Mouse (Mus musculus): ENCODE measurements around the gene Slco3a1.

Gene Slco3a1

GRCm38 (mm10) chr7:74525586-74525985 is 29.0 kb downstream of the Slco3a1 start:
- H3K9me3 ChIP-seq (ENCODE audit: low read length): peaks cover 5% of the 10 kb centered on the region; the same call in 1 of the 2 replicates
- no peak for TF ChIP-seq NANOG (IDR thresholded peaks at IDR 0.05; ENCODE audit: borderline replicate concordance, low read length)
- TF ChIP-seq POU5F1 (IDR thresholded peaks at IDR 0.05; ENCODE audit: borderline replicate concordance, low read length): no peak
- TF ChIP-seq CTCF (conservative IDR thresholded peaks at IDR 0.05; ENCODE audit: low read length): no peak
- no peaks in the 10 kb centered on the region for H3K4me1 ChIP-seq (replicated peaks; ENCODE audit: low read depth, low read length)
- H3K27me3 ChIP-seq (ENCODE audit: insufficient read depth, low read length): no peaks in the 10 kb centered on the region
- H3K36me3 ChIP-seq (ENCODE audit: insufficient read depth, low read length): no peaks in the 10 kb centered on the region
- H3K4me3 ChIP-seq (replicated peaks; ENCODE audit: low read length): no peak overlapping the region

GRCm38 (mm10) chr7:74524188-74524971 is 30.2 kb downstream of the Slco3a1 start:
- H3K9me3 ChIP-seq (ENCODE audit: low read length): peaks cover 5% of the 10 kb centered on the region; the same call in 1 of the 2 replicates
- H3K4me3 ChIP-seq (replicated peaks; ENCODE audit: low read length): no peak overlapping the region
- no peaks in the 10 kb centered on the region for H3K4me1 ChIP-seq (replicated peaks; ENCODE audit: low read depth, low read length)
- H3K36me3 ChIP-seq (ENCODE audit: insufficient read depth, low read length): no peaks in the 10 kb centered on the region
- no peaks in the 10 kb centered on the region for H3K27me3 ChIP-seq (ENCODE audit: insufficient read depth, low read length)
- no peak for TF ChIP-seq NANOG (IDR thresholded peaks at IDR 0.05; ENCODE audit: borderline replicate concordance, low read length)
- TF ChIP-seq CTCF (conservative IDR thresholded peaks at IDR 0.05; ENCODE audit: low read length): no peak
- no peak for TF ChIP-seq POU5F1 (IDR thresholded peaks at IDR 0.05; ENCODE audit: borderline replicate concordance, low read length)

GRCm38 (mm10) chr7:74523086-74523485 is 31.5 kb downstream of the Slco3a1 start:
- Histone ChIP-seq H3K4me3 (replicated peaks; ENCODE audit: low read length) (no peak overlapping the region), H3K4me1 (replicated peaks; ENCODE audit: low read depth, low read length) (no peaks in the 10 kb centered on the region), H3K36me3 (ENCODE audit: insufficient read depth, low read length) (no peaks in the 10 kb centered on the region), H3K9me3 (ENCODE audit: low read length) (peaks cover 5% of the 10 kb centered on the region; the same call in 1 of the 2 replicates), H3K27me3 (ENCODE audit: insufficient read depth, low read length) (no peaks in the 10 kb centered on the region)
- TF ChIP-seq NANOG (IDR thresholded peaks at IDR 0.05; ENCODE audit: borderline replicate concordance, low read length) (no peak), CTCF (conservative IDR thresholded peaks at IDR 0.05; ENCODE audit: low read length) (no peak), POU5F1 (IDR thresholded peaks at IDR 0.05; ENCODE audit: borderline replicate concordance, low read length) (no peak)

- Histone ChIP-seq H3K27me3 (ENCODE audit: insufficient read depth, low read length) (no peaks in the 10 kb centered on the region), H3K36me3 (ENCODE audit: insufficient read depth, low read length) (no peaks in the 10 kb centered on the region), H3K4me1 (replicated peaks; ENCODE audit: low read depth, low read length) (no peaks in the 10 kb centered on the region), H3K4me3 (replicated peaks; ENCODE audit: low read length) (no peak overlapping the region), H3K9me3 (ENCODE audit: low read length) (peaks cover 5% of the 10 kb centered on the region; the same call in 1 of the 2 replicates)
- TF ChIP-seq NANOG (IDR thresholded peaks at IDR 0.05; ENCODE audit: borderline replicate concordance, low read length): no peak
- TF ChIP-seq CTCF (conservative IDR thresholded peaks at IDR 0.05; ENCODE audit: low read length): no peak
- TF ChIP-seq POU5F1 (IDR thresholded peaks at IDR 0.05; ENCODE audit: borderline replicate concordance, low read length): no peak
Measured at GRCm38 (mm10) chr7:74522260-74522659, 32.3 kb downstream of the Slco3a1 start.

- Histone ChIP-seq H3K4me1 (replicated peaks; ENCODE audit: low read depth, low read length) (no peaks in the 10 kb centered on the region), H3K4me3 (replicated peaks; ENCODE audit: low read length) (no peak overlapping the region), H3K36me3 (ENCODE audit: insufficient read depth, low read length) (no peaks in the 10 kb centered on the region), H3K9me3 (ENCODE audit: low read length) (no peaks in the 10 kb centered on the region), H3K27me3 (ENCODE audit: insufficient read depth, low read length) (no peaks in the 10 kb centered on the region)
- no peak for TF ChIP-seq POU5F1 (IDR thresholded peaks at IDR 0.05; ENCODE audit: borderline replicate concordance, low read length)
- TF ChIP-seq CTCF (conservative IDR thresholded peaks at IDR 0.05; ENCODE audit: low read length): no peak
- no peak for TF ChIP-seq NANOG (IDR thresholded peaks at IDR 0.05; ENCODE audit: borderline replicate concordance, low read length)
Measured at GRCm38 (mm10) chr7:74519386-74519785, 35.2 kb downstream of the Slco3a1 start.

GRCm38 (mm10) chr7:74518776-74519175 is 35.8 kb downstream of the Slco3a1 start:
- Histone ChIP-seq H3K36me3 (ENCODE audit: insufficient read depth, low read length) (no peaks in the 10 kb centered on the region), H3K27me3 (ENCODE audit: insufficient read depth, low read length) (no peaks in the 10 kb centered on the region), H3K9me3 (ENCODE audit: low read length) (no peaks in the 10 kb centered on the region), H3K4me1 (replicated peaks; ENCODE audit: low read depth, low read length) (no peaks in the 10 kb centered on the region), H3K4me3 (replicated peaks; ENCODE audit: low read length) (no peak overlapping the region)
- TF ChIP-seq NANOG (IDR thresholded peaks at IDR 0.05; ENCODE audit: borderline replicate concordance, low read length): no peak
- no peak for TF ChIP-seq POU5F1 (IDR thresholded peaks at IDR 0.05; ENCODE audit: borderline replicate concordance, low read length)
- TF ChIP-seq CTCF (conservative IDR thresholded peaks at IDR 0.05; ENCODE audit: low read length): no peak

- no peak overlapping the region for H3K4me3 ChIP-seq (replicated peaks; ENCODE audit: low read length)
- no peaks in the 10 kb centered on the region for H3K27me3 ChIP-seq (ENCODE audit: insufficient read depth, low read length)
- H3K36me3 ChIP-seq (ENCODE audit: insufficient read depth, low read length): no peaks in the 10 kb centered on the region
- H3K4me1 ChIP-seq (replicated peaks; ENCODE audit: low read depth, low read length): no peaks in the 10 kb centered on the region
- TF ChIP-seq NANOG (IDR thresholded peaks at IDR 0.05; ENCODE audit: borderline replicate concordance, low read length): no peak
- TF ChIP-seq POU5F1 (IDR thresholded peaks at IDR 0.05; ENCODE audit: borderline replicate concordance, low read length): no peak
- no peak for TF ChIP-seq CTCF (conservative IDR thresholded peaks at IDR 0.05; ENCODE audit: low read length)
- H3K9me3 ChIP-seq (ENCODE audit: low read length): no peaks in the 10 kb centered on the region
Measured at GRCm38 (mm10) chr7:74518255-74518654, 36.3 kb downstream of the Slco3a1 start.

- Histone ChIP-seq H3K36me3 (ENCODE audit: insufficient read depth, low read length) (no peaks in the 10 kb centered on the region), H3K4me1 (replicated peaks; ENCODE audit: low read depth, low read length) (no peaks in the 10 kb centered on the region), H3K9me3 (ENCODE audit: low read length) (no peaks in the 10 kb centered on the region), H3K4me3 (replicated peaks; ENCODE audit: low read length) (no peak overlapping the region), H3K27me3 (ENCODE audit: insufficient read depth, low read length) (no peaks in the 10 kb centered on the region)
- TF ChIP-seq NANOG (IDR thresholded peaks at IDR 0.05; ENCODE audit: borderline replicate concordance, low read length): no peak
- no peak for TF ChIP-seq POU5F1 (IDR thresholded peaks at IDR 0.05; ENCODE audit: borderline replicate concordance, low read length)
- no peak for TF ChIP-seq CTCF (conservative IDR thresholded peaks at IDR 0.05; ENCODE audit: low read length)
Measured at GRCm38 (mm10) chr7:74510676-74511075, 43.9 kb downstream of the Slco3a1 start.

All from E14TG2a.4 (cell line).